Mouse (Mus musculus) heart, postnatal 14 days (tissue): Measurements from ENCODE around the gene Dbf4. TPM values are rescaled to one million over a fixed set of nuclear protein-coding genes. Genes with fewer than 3 reads are reported as not detected.
A peak's percentile ranks its signal among the peaks of the same experiment; 100 is the strongest.

Experiments
- DNase-seq, 2 experiments: peaks; one replicate each; pipeline ENCODE4 v3.0.0; 2021 to 2022
- intact Hi-C: fragments of 180-260 bp; cut with DNase I; formaldehyde crosslinking; loops from one replicate; pipeline ENCODE4 v1.15.1; 2025
- total RNA-seq, 2 experiments: library from RNA; stranded (reverse); gene quantifications; 2 replicates each; pipeline ENCODE4 v1.2.3; 2021

Dbf4 gene
- total RNA-seq, 2 experiments from 2014 or later, result 3.0 to 4.3 TPM

DNA sequence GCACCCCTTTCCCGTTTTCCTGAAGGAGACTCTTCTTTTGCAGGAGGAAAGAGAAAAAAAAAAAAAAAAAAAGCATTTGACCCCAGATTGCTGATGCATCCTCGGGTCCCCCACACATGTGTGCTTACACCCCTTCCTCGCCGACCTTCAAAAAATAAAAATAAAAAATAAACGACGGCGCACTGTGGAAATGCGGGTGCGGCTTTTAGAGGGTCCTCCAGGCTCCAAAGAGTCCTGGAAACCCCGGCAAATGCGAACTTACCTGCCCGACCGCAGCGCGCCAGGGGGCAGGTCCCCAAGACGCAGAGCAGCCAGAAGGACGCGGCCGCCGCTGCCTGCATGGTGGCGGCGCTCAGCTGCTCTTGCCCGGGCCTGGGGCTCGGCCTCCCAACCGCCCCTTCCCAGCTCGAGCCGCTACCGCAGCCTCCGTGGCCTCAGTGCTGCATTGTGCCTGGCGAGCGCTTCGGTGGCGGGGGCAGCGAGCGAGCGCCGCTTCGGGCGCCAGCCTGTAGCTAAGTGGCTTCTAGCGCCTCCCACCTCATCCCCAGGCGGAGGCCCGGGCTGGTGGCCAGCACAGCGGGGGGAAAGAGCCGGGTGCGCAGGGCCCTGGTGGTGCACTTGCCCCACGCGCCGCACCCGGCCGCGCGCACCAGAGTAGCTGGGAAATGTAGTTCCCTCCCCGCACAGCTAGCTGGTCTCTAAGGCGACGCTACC, 54.7 kb downstream of the Dbf4 start, which contains the start of gene Adam22:
Gene Adam22 (minus strand): TSS at position 547 of the 714 bp plus-strand sequence.
- DNase-seq, result peak; percentile 85 to 88
- intact Hi-C loops, result loop anchor here (5.0 kb wide), 1 partner anchor 205 kb away; no protein-coding TSS in a partner anchor

DNA sequence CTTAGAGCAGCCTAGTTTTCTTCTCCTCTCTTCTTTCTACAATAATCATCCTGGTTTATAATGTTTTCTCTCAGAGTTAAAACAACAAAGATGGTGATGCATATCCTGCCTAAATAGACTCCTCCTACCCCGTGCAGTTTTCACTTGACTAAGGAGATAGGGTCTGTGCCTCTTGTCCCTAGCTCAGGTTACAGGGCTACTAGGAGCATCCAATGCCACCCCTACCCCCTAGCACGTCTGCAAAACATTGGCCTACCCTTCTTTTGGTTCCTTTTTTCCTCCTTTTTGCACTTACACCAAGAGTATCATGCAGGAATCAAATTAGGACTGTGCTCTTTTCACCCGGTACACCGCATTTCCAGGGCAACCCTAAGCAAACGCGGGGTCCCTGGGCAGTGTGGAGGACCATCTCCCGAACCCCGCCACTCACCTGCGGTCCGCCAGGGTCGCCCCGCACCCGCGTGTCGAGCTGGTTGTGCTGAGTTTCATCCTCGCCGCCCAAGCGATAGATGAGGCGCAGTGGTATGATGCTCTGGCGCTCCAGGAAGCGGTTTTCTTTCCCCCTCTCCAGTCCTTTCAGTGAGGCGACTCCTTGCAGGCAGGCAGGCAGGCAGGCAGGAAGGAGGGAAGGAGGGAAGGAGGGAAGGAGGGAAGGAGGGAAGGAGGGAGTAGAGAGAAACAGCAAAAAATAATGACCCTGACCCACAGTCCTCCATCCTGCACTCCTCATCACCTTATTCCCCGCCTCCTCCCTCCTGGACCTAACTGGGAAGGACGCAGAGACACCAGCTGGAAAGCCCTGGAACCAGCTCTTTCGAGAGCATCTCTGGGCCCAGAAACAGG, 55.5 kb downstream of the Dbf4 start:
- no peak for DNase-seq
- intact Hi-C loops, result loop anchor here (5.0 kb wide), 1 partner anchor 205 kb away; no protein-coding TSS in a partner anchor

DNA sequence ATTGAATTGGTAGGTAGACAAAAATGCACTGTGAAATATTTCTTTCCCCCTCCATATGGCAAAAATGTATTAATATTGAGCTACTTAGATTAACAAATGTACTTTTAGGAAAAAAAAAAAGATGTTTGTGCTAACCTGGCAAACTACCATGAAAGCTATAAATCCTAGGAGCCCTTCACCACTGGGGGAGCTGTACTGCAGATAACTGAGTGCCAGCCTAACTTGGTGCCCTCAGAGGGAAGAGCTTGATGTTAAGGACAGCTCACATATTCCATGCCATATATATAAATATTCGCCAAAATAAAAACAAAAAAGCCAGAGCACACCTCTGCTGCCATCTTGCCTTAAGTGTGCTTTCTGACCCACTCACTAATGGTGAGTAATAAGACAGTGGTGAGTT, 60.2 kb downstream of the Dbf4 start:
- no peak for DNase-seq
- intact Hi-C loops, result no loop called here

DNA sequence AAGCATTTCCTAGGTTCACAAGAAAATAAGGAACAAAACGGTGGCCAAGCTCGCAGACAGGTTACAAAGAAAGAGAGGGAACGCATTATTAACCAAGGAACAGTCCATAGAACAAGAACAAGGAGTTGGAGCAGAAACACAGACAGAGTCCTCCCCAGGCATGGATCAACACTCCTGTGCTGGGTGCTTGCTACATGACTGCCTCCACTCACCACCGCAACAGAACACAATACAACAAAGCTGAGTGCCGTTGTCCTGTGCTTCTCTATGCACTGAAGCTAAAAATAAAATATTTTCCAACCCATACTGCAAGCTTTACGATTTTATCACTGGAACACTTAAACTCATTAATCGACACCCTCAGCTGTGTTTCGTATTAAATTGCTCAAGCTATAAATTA, 64.8 kb downstream of the Dbf4 start:
- intact Hi-C loops, result no loop called here
- DNase-seq, result no peak

DNA sequence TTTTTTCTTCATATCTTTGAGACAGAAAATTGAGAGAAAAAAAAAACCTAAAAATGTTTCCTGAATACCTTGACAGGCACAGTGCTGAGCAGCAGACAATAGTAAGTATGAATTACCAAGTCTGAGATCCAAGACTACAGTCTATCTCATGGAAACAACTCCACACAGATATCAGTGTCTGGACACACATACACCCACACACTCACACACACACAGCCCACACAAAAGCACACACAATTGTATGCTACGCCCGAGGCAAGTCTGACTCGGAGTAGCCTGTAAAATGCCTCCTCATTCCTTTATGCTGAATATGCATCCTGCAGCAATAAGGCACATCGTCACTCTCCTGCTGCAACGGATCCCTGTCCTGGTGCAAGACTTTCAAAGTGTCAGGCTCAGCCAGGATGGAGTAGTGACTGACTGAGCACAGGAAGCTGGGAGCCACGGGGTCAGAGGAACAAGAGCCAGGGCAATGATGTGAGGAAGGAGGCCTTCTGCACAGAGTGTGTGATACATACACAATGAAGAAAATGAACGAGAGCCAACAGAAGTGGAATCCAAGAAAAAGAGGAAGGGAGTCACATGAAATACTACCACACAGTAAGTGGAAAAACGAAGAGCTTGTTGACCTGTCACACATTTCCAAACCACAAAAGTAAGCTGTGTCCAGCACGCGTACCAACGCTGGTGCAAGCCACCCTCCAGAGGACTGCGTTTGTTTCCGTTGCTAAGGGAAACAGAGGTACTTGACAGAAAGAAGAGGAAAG, 65.4 kb downstream of the Dbf4 start:
- DNase-seq, result peak; percentile 9 to 11
- intact Hi-C loops, result no loop called here

DNA sequence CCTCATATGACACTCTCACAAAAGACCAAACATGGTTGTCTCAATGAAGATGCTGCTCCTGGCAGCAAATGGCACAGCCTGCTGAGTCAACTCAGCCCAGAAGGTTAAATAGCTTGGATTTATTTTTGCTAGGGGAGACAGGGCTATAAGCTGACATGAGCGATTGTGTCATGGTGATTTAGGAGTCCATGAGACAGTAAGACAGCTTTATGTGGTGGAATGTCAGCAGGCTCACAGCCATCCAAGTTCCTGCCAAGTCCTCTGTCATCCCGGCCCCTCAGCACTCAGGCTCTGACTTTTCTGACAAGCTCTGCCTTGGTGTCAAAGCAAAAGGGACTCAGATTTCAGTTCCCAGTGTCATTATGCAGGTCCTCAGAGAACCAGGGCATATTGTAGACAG, 66.2 kb downstream of the Dbf4 start:
- intact Hi-C loops, result no loop called here
- peak in 1 of 2 experiments; percentile 15 for DNase-seq

DNA sequence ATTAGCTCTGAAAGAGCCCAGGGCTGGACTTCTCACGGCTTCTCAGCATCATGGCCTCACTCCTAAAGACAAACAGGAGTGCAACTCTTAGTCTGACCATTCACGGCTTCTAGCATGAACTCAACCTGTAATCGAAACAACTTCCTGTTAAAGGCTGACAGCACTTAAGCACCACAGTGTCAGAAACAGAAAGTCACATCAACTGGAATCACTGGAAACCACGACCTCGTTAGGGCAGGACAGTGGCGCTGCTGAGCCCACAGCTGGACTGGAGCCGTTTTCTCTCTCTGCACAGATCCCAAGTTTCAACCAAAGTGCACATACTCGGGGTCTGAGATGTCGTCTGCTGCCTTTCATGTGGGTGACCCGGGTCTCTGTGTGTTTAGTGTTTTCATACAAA, 73.0 kb downstream of the Dbf4 start:
- intact Hi-C loops, result no loop called here
- DNase-seq, result no peak

Other genes starting within 250 kb of the Dbf4 start
- 1 to 10 TPM; 4.2 to 4.5 TPM for gene Adam22, start 54.6 kb downstream of the Dbf4 start, total RNA-seq
- 1 to 10 TPM; 7.9 to 8.9 TPM for gene Slc25a40, start 134 bp upstream of the Dbf4 start, total RNA-seq
- gene Rundc3b, start 200.2 kb upstream of the Dbf4 start, total RNA-seq, result under 1 TPM; 0.63 to 0.76 TPM
- 10 to 100 TPM; 11.6 to 14.8 TPM for gene Abcb1a, start 237.4 kb upstream of the Dbf4 start, total RNA-seq